18 mouse cellular contexts compared by ENCODE assay signal in genomic region chr2:153215421-153215820, GRCm38 (mm10). TPM values are rescaled to one million over a fixed set of nuclear protein-coding genes. Genes with fewer than 3 reads are reported as not detected.
DNase-seq lines count a peak whose midpoint lies in the region; ATAC-seq lines count a peak whose summit lies in the region.
"Had no signal": no experiment of that assay in that cellular context is flagged by ENCODE, and none has a peak within 500 bp of the region (broad histone marks: within the 10 kb centered on the region; RNA-seq: fewer than 3 reads in every experiment).

No protein-coding gene starts in this region.

- 0 out of 2 replicates have a peak overlapping the region, but pooled peaks have one; percentile 17 for H3K4me2 ChIP-seq in liver, embryonic 11.5 days
- H3K4me2 ChIP-seq in liver, embryonic 13.5 days = no peak overlapping the region
- H3K4me2 ChIP-seq: embryonic facial prominence, embryonic 15.5 days; heart, embryonic 12.5 days; hindbrain, embryonic 12.5 days; limb, embryonic 15.5 days; neural tube, embryonic 13.5 days had no signal

- H3K4me1 ChIP-seq in liver, embryonic 11.5 days (replicated peaks; ENCODE audit: control insufficient read depth, insufficient read depth, low read length) = peaks cover 14% of the 10 kb centered on the region
- H3K4me1 ChIP-seq in liver, embryonic 13.5 days (replicated peaks) = peaks cover 37% of the 10 kb centered on the region
- H3K4me1 ChIP-seq: embryonic facial prominence, embryonic 15.5 days; hindbrain, embryonic 12.5 days; limb, embryonic 15.5 days; neural tube, embryonic 13.5 days had no signal

- no peak overlapping the region for H3K9ac ChIP-seq in liver, embryonic 11.5 days (ENCODE audit: low read depth, low read length)
- 0 out of 2 replicates have a peak overlapping the region, but pooled peaks have one; percentile 18 for H3K9ac ChIP-seq in liver, embryonic 13.5 days
- H3K9ac ChIP-seq: embryonic facial prominence, embryonic 15.5 days; heart, embryonic 12.5 days; hindbrain, embryonic 12.5 days; limb, embryonic 15.5 days; neural tube, embryonic 13.5 days had no signal

- DNase-seq in liver, embryonic 11.5 days (ENCODE audit: low spot score) = no peak
- DNase-seq in liver (no peak), ZHBTc4 (ENCODE audit: low read depth, low spot score) (peak; percentile 21)
- no peak for DNase-seq in liver, embryonic 13.5 days
- DNase-seq in left cerebral cortex, adult 11 months (ENCODE audit: low spot score) = no peak
- DNase-seq in cerebellum, postnatal 4 days (ENCODE audit: low spot score in 2 of 2) = no peak
- DNase-seq in adrenal gland, postnatal 10 days = no peak
- DNase-seq: adrenal gland, adult 8-10 months had no signal

- H3K4me3 ChIP-seq in liver, embryonic 11.5 days (ENCODE audit: low read depth, low read length) = no peak overlapping the region
- H3K4me3 ChIP-seq in liver, embryonic 13.5 days (replicated peaks) = no peak overlapping the region
- H3K4me3 ChIP-seq: embryonic facial prominence, embryonic 15.5 days; heart, embryonic 12.5 days; hindbrain, embryonic 12.5 days; limb, embryonic 15.5 days; neural tube, embryonic 13.5 days had no signal

- H3K27ac ChIP-seq in liver, embryonic 11.5 days (ENCODE audit: low read depth, low read length) = no peak overlapping the region
- peak overlapping the region; percentile 19 for H3K27ac ChIP-seq in liver, embryonic 13.5 days
- H3K27ac ChIP-seq: embryonic facial prominence, embryonic 15.5 days; hindbrain, embryonic 12.5 days; limb, embryonic 15.5 days; neural tube, embryonic 13.5 days; stomach, postnatal 0 days had no signal

- 60% methylated on average over 4 of the region's 4 CpGs for WGBS in liver, embryonic 11.5 days
- WGBS in liver, embryonic 13.5 days (ENCODE audit: insufficient replicate concordance) = 36% methylated on average over 4 of the region's 4 CpGs

- ATAC-seq in liver, embryonic 11.5 days (replicated peaks; ENCODE audit: low FRiP score) = peak; percentile 34; the same call in 1 of the 2 replicates
- ATAC-seq in liver, embryonic 13.5 days (ENCODE audit: low read depth) = peak; percentile 54
- ATAC-seq in monocyte, adult 5-6 weeks (replicated peaks; ENCODE audit: insufficient number of reproducible peaks, low FRiP score, low TSS enrichment, poor library complexity, severe bottlenecking) = peak; percentile 36
- ATAC-seq: forebrain, embryonic 14.5 days; midbrain, embryonic 16.5 days; Patski had no signal

- H3K36me3 ChIP-seq in liver, embryonic 11.5 days (ENCODE audit: control insufficient read depth, insufficient read depth, low read length) = no peaks in the 10 kb centered on the region; the same call in 1 of the 2 replicates
- H3K36me3 ChIP-seq in liver, embryonic 13.5 days = no peaks in the 10 kb centered on the region
- H3K36me3 ChIP-seq: embryonic facial prominence, embryonic 15.5 days had no signal

- no peaks in the 10 kb centered on the region for H3K27me3 ChIP-seq in liver, embryonic 11.5 days (replicated peaks; ENCODE audit: control insufficient read depth, insufficient read depth, low read length)
- no peaks in the 10 kb centered on the region for H3K27me3 ChIP-seq in liver, embryonic 13.5 days
- H3K27me3 ChIP-seq: embryonic facial prominence, embryonic 15.5 days; heart, embryonic 12.5 days; hindbrain, embryonic 12.5 days; limb, embryonic 15.5 days; neural tube, embryonic 13.5 days; Patski had no signal

- H3K9me3 ChIP-seq in liver, embryonic 11.5 days (ENCODE audit: control insufficient read depth, low read length) = no peaks in the 10 kb centered on the region
- no peaks in the 10 kb centered on the region for H3K9me3 ChIP-seq in liver, embryonic 13.5 days (replicated peaks)
- H3K9me3 ChIP-seq: embryonic facial prominence, embryonic 15.5 days; heart, embryonic 12.5 days; hindbrain, embryonic 12.5 days; limb, embryonic 15.5 days; neural tube, embryonic 13.5 days had no signal

RNA-seq across cellular contexts. Expression of gene Tspyl3, which starts 9.8 kb away (rescaled TPM):
- polyA plus RNA-seq in liver, embryonic 11.5 days (2014; fragmentation: Nextera tagmentation; extraction: Ambion mirVana) = 6.5 and 6.8 TPM in 2 replicates
- 3.0 and 3.1 TPM in 2 replicates for polyA plus RNA-seq in liver, embryonic 13.5 days (2015; fragmentation: Nextera tagmentation; extraction: Ambion mirVana)
- 4.9 to 10.7 TPM (median 6.8 TPM) in 3 replicates for total RNA-seq in monocyte, adult 5-6 weeks (2017)
- 1 to 10 TPM; 4.2 to 5.5 TPM for total RNA-seq in adrenal gland, postnatal 10 days (2021)

RNA-seq across cellular contexts. Expression of gene Plagl2, which starts 25.8 kb away (rescaled TPM):
- polyA plus RNA-seq in liver, embryonic 11.5 days (2014; fragmentation: Nextera tagmentation; extraction: Ambion mirVana) = 45.2 and 45.9 TPM in 2 replicates
- polyA plus RNA-seq in liver, embryonic 13.5 days (2015; fragmentation: Nextera tagmentation; extraction: Ambion mirVana) = 13.6 and 19.5 TPM in 2 replicates
- 11.5 to 30.3 TPM (median 14.9 TPM) in 3 replicates for total RNA-seq in monocyte, adult 5-6 weeks (2017)
- 10 to 100 TPM in 1 of 2 experiments, 1 to 10 TPM in 1; 8.5 to 11.8 TPM for total RNA-seq in adrenal gland, postnatal 10 days (2021)

RNA-seq across cellular contexts. Expression of gene Pofut1, which starts 25.9 kb away (rescaled TPM):
- polyA plus RNA-seq in liver, embryonic 11.5 days (2014; fragmentation: Nextera tagmentation; extraction: Ambion mirVana) = 6.3 and 8.0 TPM in 2 replicates
- 3.3 and 3.5 TPM in 2 replicates for polyA plus RNA-seq in liver, embryonic 13.5 days (2015; fragmentation: Nextera tagmentation; extraction: Ambion mirVana)
- total RNA-seq in monocyte, adult 5-6 weeks (2017) = 20.5 to 26.9 TPM (median 23.2 TPM) in 3 replicates
- total RNA-seq in adrenal gland, postnatal 10 days (2021) = 10 to 100 TPM; 24.2 to 38.0 TPM

RNA-seq across cellular contexts. Expression of gene Tm9sf4, which starts 54.3 kb away (rescaled TPM):
- polyA plus RNA-seq in liver, embryonic 11.5 days (2014; fragmentation: Nextera tagmentation; extraction: Ambion mirVana) = 65.4 and 71.4 TPM in 2 replicates
- 29.3 and 35.6 TPM in 2 replicates for polyA plus RNA-seq in liver, embryonic 13.5 days (2015; fragmentation: Nextera tagmentation; extraction: Ambion mirVana)
- 97.2 to 110 TPM (median 108 TPM) in 3 replicates for total RNA-seq in monocyte, adult 5-6 weeks (2017)
- 10 to 100 TPM; 88.3 to 96.8 TPM for total RNA-seq in adrenal gland, postnatal 10 days (2021)
